Mouse (Mus musculus) heart, postnatal 25 days (tissue): Measurements from ENCODE around the gene Pgls. TPM values are rescaled to one million over a fixed set of nuclear protein-coding genes. Genes with fewer than 3 reads are reported as not detected.

Experiments used
- DNase-seq: peaks from one replicate; pipeline ENCODE4 v3.0.0; 2022; ENCODE audit warnings: low spot score
- intact Hi-C: fragments of 180-260 bp; cut with DNase I; formaldehyde crosslinking; loops from one replicate; pipeline ENCODE4 v1.15.1; 2025
- total RNA-seq, 2 experiments: library from RNA; stranded (reverse); gene quantifications; 2 replicates each; pipeline ENCODE4 v1.2.3; 2021

Pgls gene
- total RNA-seq, 2 experiments from 2014 or later, result 68.1 to 75.9 TPM

DNA sequence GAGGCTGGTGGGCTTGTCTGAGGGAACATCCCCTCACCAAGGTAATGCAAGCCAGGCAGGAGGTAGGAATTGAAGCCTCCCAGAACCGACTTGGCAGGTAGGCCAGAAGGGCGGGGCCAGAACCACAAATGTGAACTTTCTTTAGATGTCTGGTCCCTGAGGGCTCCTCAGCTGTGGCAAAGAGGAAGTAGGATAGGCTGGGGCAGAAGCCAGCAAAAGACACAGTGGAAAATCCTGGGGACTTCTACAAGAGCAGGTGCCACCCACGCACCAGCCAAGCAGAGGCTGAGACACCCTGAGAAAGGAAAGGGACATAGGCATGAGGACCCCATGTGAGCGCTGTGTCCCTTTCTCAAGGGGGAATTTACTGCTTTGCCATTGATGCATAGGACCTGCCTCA lies 4.8 kb downstream of the Pgls start:
- no peak for DNase-seq
- intact Hi-C loops, result loop anchor here (1.0 to 5.0 kb wide), 4 partner anchors 35 to 156 kb away; no protein-coding TSS in a partner anchor

DNA sequence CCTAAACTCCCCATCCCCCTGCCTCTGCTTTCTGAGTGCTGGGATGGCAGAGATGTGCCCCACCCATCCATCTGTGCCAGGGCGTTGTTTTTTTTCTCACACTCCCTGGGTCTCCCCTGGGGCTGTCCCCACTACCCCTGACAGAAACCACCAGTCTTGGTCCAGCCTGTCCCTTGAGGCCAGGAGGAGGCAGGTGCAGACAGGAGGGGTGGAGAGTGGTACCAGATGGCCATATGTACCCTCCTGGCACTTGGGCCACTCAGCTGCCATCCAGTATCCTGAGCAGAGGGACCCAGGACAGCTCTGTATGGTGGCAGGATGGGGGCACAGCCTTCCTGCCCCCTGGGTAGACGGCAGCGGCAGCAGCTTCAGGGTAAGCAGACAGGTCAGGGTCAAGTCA lies 5.5 kb downstream of the Pgls start, which contains the start of gene Fam129c:
Fam129c (plus strand) TSS at position 198 of the 400 bp plus-strand sequence.
- DNase-seq, result no peak
- intact Hi-C loops, result loop anchor here (2.0 to 5.0 kb wide), 3 partner anchors 35 to 157 kb away; no protein-coding TSS in a partner anchor

DNA sequence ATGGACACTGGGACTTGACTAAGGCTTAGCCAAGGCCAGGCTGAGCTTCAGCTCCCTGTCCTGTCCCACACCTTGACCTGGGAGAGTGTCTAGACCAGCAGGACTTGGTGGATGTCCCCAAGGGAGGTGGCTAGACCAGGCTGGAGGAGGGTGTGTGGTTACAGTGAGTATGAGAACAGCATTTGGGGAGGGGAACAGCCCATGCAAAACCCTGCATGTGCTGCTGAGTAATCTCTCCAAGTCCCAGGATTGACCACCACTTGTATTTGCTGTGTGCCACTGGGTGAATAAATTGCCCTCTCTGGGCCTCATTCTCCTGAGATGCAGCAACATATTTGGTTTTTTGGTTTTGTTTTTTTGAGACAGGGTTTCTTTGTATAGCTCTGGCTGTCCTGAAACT lies 6.4 kb downstream of the Pgls start:
- DNase-seq, result no peak
- intact Hi-C loops, result loop anchor here (5.0 kb wide), 1 partner anchor 34 kb away; no protein-coding TSS in a partner anchor

DNA sequence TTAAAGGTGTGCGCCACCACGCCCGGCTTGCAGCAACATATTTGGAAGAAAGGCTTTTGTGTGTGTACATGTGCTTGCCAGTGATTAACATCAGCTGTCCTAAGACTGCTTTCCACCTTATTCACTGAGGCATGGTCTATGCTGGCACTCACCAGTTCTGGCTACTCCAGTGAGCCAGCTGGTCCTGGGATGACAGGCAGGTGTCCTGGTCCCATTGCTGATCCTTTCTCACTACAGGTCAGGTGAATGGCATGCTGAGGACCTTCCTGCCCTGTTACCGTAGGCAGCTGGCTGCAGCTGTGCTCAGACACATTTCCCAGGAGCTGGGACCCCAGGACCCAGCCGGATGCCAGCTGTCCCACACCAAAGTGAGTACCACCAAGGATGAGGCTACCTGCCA lies 6.9 kb downstream of the Pgls start:
- DNase-seq, result no peak
- intact Hi-C loops, result loop anchor here (5.0 kb wide), 1 partner anchor 33 kb away; no protein-coding TSS in a partner anchor

DNA sequence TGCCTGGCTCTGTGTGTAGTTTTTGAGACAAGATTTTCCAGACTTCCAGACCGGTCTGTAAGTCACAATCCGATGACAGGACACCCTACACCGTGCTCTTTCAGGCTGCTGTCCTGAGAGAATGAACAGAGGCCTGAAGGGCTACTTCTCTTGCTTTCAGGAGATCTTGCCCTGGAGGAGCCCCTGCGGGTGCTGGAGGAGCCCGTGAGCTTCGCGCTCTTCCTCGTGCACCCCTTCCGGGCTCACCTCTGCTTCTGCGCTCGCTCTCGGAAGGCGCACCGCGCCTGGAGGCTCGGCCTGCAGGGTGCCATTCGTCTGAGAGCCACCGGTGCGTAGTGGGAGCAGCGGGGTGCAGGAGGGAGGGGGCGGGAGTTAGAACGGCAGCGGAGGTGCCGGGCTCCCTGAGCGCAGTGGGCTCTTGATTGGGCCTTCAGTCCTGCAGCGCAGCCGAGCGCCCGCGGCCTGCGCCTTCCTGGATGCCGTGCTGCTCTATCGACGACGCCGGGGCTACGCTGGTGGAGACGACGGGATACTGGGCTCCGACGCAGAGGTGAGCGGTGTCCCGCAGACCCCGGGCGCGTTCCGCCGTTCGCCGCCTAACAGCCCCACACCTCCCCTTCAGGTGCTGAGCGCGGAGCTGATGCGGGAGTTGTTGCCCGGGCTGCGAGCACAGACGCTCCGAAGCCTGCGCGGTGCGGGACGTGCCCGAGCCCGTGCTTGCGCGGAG lies 10.1 kb downstream of the Pgls start:
- no peak for DNase-seq
- intact Hi-C loops, result no loop called here

DNA sequence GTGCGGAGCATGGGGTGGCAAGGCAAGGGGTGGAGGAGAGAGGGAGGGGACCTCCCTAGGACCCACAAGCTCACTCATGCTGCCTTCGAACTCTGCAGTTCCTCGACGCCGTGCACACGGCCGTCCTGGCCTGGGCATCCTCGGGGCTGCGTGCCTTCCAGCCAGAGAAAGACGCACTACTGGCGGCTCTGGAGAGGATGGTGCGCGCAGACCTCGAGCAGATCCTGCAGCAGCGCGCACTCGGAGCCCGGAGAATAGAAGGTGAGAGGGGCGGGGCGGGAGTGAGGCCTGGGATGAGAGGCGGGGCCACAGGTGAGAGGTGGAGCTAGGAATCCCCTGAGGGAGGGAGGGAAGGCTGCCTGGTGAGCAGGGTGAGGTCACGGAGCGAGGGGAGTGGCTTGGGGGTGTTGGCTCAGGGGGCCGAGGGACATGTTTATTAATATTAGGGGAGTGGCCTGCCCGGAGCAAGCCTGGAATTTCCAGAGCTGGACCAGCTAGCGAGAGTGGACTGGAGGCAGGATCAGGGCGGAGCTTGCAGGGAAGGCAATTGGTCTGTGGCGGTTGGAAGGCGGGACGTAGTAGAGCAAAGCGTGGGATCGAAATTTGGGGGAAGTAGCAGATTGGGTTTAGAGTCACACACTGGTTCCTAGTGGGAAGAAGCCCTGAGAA lies 10.8 kb downstream of the Pgls start:
- DNase-seq, result peak; percentile 61
- intact Hi-C loops, result no loop called here

DNA sequence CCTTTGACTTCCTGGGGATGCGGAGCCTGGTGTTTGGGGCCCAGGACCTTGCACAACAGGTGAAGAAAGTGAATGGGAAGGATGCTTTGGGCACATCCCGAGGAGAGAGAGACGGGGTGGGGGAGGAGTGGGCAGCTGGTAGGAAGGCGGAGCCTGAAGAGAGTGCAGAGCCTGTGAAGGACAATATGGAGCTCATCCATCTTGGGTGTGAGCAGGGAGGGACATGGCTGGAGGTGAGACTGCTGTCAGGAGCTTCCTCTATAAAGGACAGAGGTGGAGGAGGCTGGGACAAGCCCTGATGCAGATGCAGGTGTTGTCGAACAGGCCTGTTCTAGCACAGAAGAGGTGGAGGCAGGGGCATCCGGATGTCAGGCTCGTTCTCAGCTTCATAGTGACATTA lies 12.0 kb downstream of the Pgls start:
- intact Hi-C loops, result no loop called here
- DNase-seq, result no peak

DNA sequence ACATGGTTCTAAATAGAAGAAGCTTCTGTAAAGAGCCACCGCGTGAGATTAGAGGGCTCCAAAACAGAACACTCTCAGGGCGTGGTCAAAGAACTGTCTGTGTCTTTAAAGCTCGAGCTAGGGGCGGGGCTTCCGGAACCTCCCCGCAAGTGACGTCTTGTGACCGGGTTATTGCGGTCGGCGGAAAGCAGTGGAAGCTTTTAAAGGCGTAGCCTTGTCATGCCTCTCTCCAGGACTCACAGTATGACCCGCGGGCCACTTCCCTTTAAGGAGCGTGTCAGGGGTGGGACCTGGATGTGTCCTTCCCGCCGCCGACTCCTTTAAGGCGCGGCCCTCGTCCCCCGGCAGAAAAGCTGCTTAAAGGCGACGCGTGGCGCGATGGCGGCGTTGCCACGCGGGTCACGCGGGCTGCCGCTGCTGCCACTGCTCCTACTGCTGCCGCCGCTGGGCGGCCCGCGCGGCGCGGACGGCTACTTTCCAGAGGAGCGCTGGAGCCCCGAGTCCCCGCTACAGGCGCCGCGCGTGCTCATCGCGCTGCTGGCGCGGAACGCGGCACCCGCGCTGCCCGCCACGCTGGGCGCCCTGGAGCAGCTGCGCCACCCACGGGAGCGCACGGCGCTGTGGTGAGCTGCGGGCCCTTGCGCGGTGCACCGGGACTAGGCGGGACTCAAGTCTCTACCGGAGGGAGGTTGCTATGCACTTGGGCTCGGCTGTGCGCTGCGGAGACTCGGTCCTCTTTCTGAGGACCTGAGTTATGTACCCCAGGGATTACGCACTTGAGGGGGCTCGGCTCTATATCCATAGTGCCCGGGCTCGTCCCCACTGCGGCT lies 19.1 kb downstream of the Pgls start, which contains the start of gene Colgalt1:
Colgalt1 (plus strand) TSS at position 177 of the 830 bp plus-strand sequence.
- intact Hi-C loops, result no loop called here
- peak; percentile 97 for DNase-seq

DNA sequence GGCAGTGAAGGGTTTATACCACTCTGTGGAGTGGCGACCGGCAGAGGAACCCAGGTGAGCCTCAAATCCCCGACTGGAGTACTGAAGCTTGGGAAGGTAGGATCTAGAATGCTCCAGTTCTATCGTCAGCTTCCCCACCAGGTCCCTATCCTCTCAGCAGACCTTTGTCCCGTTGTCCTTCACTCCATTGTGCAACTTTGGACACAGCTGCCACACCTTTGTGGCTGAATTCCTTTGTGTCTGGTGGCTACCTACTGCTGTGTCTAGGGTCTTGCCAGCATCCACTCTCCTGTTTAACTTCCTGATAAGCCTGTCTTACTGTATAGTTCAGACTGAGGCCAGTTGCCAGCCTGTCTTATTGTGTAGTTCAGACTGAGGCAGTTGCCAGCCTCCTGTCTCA lies 20.2 kb downstream of the Pgls start:
- no peak for DNase-seq
- intact Hi-C loops, result no loop called here

DNA sequence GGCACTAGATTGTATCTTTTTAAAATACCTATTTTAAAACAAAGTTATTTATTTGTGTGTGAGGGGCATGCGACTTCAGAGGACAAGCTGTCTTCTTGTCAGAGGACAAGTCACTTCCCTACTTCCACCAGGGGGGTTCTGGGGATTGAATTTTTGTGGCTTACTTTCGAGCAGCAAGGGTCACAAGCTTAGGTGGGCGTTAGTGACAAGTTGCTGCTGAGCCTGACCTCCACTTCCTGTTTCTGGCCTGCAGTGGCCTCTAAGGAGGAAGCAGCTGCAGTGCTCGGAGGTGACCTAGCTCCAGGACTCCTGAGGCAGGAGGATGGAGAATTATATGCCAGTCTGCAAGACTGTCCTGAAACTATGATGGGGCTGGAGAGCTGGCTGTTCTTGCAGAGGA lies 21.4 kb downstream of the Pgls start:
- intact Hi-C loops, result no loop called here
- no peak for DNase-seq

DNA sequence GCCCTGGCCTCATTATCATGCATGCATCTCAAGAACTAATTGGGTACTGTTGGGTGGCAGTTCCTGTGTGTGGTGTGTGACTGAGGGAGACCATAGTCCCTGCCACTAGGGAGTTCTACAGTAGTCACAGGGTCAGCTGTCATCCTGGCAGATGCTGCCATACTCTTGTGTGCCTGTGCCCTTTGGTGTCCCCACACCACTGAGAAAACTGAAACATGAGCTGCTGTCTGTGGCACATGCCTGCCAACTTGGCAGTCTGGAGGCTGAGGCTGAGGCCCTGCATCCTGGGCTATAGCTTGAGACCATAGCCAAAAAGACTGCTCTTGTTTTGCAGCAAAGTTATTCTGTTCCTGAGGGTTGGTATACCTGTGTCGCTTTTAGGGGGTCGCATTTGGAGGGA lies 27.8 kb downstream of the Pgls start:
- no peak for DNase-seq
- intact Hi-C loops, result no loop called here

DNA sequence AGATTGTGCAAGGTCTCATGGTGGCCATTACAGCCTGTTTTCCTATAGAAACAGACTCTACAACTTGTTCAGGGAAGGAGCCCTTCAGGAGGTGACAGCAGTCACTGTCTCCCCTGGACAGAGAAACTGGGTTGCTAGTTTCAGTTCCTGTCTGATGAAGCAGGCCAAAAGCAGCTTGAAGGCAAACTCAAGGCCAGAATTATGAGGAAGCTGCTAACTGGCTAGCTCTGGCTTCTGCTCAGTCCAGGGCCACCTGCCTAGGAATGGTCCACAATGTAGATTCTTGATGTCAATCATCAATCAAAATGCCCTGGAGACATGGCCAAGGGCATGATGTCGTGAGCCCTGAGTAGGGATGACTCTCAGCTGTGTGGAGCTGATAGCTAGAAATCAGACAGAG lies 33.1 kb downstream of the Pgls start:
- no peak for DNase-seq
- intact Hi-C loops, result no loop called here

DNA sequence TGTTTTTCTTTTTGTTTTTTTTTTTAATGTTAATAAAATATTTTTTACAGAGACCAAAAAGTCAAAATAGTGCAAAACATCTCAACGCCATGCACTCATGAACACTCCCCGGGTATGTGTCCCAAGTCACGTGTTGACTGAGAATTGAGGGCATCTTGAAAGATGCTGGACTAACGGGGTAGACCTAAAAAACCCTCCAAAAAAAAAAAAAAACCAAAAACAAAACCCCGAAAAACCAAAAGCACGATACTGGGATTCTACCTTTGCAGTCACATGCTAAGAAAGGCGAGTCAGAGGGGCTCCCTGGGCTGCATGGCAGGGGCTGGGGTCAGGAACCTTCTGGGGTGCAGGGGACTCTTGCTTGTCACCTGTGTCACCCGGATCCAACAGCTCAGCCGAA lies 34.8 kb downstream of the Pgls start:
- intact Hi-C loops, result no loop called here
- no peak for DNase-seq

DNA sequence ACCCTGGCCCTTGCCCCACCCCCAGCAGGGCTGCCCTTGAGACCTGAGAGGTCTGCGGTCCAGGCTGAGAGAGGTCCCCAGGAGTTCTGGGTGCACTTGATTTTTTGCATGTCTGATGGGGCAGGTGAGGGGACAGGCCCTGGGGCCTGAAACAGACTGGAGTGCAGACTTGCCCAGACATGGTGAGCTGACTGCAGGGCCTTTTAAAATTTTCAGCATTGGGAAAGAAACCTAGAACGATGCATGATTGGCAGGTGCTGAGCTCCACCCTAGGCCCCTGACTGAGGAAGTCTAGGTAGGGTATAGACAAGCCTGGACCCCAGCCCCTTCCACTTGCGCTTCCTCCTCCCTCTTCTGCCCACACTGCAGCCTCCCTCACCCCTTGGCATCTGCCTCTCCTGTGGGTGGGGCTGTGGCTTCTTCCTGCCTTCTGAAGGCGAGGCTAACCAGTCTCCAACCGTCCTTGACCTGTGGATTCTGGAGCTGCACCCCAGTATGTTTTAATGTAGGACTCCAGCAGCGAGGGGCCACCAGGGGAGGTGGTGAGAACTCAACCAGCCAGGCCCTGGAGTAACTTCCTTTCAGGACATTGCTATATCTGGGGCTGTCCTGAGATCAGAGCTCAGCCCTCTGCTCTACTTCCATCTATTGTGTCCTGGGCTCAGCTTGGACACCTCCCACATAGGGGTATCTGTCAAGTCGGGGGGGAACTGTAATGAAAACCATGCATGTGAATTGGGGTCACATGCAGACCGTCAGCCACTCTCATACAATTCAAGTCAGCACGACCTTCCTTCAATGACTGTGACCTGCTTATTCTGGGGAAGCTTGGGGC lies 35.5 kb downstream of the Pgls start:
- intact Hi-C loops, result no loop called here
- no peak for DNase-seq

DNA sequence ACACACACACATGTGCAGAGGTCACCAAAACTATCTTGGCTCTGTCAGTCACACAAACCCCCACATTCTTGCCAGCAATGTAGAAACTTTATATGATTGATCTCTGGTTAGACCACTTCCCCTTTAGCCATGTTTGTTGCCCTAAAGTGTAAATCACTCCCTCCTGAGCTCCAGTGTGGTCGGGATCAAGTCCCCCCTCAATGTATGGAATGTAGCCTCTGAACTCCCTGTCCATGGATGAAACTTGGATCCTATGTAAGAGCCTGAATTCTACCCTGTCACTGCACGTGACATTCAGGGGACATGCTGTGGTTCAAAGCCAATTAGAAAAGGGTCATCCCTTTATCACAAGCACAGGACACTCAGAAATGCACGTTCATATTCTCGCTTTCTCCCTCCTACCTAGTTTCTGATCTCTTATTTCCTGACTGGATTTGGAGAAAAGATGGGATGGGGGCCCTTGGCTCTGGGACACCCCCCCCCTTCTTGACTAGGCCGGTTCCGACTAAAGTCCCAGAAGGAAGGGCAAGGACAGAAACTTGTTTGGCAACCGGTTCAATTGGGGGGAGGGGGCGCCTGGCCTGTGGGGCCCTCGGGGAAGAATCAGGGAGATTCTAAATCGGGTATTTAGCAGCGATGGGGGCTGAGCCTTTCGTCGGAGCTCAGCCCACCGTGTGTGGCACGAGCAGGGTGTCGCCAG lies 36.6 kb downstream of the Pgls start:
- intact Hi-C loops, result no loop called here
- no peak for DNase-seq

DNA sequence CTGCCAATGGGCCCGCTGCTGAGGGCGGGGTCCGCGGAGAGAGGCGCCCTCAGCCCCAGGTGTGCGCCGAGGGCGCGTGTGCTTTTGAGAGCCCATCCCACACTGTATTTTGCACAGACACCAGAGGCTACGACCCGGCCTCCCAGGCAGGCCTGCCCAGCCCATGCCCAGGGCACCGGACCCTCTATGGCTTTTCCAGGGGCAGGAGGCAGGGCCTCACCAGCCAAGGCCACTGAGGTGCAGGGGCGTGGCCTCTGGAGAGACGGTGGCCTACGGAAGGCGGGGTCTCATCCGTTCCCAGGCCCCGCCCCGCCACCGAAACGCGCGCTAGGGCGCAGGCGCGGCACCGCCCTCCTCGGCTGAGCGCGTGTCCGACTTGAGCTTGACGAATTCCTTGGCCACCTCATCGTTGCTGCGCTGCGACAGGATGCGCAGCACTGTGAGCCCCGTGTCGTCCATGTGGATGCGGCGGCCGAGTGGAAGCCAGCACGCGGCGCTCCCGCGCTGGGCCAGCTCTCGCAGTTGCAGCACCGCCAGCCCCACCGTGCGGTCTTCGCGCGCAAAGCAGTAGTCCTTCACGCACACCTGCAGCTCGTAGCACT lies 37.2 kb downstream of the Pgls start:
- intact Hi-C loops, result no loop called here
- DNase-seq, result peak; percentile 89

DNA sequence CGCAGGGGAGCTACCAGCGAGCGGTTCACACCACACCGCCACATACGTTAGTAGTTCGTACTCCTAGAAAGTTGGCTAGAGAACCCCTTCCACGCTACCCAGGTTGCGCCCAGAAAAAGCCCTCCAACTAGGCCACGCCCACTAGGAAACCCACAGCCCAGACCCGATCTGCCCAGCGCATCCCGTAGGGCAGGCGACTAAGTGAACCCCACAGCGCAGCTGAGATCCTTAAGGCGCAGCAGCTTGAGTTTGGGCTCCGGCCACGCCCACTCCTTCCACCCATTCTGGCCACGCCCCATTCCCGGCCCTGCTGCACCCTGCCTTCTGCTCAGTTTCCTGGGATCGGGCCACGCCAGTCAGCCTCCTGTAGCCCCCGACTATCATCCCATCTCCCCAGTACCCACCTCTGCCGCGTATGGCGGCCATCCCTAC lies 37.8 kb downstream of the Pgls start:
- DNase-seq, result peak; percentile 21
- intact Hi-C loops, result loop anchor here (5.0 kb wide), 1 partner anchor 32 kb away; the partner anchor contains the start of gene Fam129c

DNA sequence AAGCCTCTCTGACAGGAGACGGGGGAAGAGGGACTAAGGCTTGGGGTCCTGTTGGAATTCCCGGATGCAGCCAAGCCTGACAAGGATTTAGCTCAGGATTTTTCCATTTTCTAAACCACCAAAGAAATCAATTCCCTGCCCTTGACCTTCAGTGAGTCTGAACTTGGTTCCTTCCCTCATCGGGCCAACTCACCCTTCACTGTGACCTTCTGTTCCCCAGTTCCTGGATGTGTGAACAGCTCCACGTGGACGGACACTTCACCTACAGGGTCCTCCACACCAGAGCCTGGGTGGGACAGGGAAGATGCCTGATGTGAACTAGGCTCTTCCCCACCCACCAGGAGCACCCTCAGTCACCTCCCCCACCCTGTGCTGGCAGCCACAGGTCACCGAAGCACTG lies 38.8 kb downstream of the Pgls start:
- no peak for DNase-seq
- intact Hi-C loops, result loop anchor here (5.0 kb wide), 1 partner anchor 33 kb away; the partner anchor contains the start of gene Fam129c
